Mouse (Mus musculus): ENCODE results near the gene Dcaf12.

Gene Dcaf12

GRCm38 (mm10) chr4:41314141-41315129, at the start of gene Dcaf12:
TSS of gene Dcaf12 (minus strand) at chr4:41314889.
- peak; percentile 94 to 97 for DNase-seq (ENCODE audit: low spot score in 2 of 2)

GRCm38 (mm10) chr4:41361059-41361458, 46.4 kb upstream of the Dcaf12 start:
- DNase-seq (ENCODE audit: low spot score in 2 of 2): no peak

GRCm38 (mm10) chr4:41359358-41359757, 44.7 kb upstream of the Dcaf12 start:
- DNase-seq (ENCODE audit: low spot score in 2 of 2): no peak

GRCm38 (mm10) chr4:41358669-41359068, 44.0 kb upstream of the Dcaf12 start:
- DNase-seq (ENCODE audit: low spot score in 2 of 2): no peak

- no peak for DNase-seq (ENCODE audit: low spot score in 2 of 2)
Measured at GRCm38 (mm10) chr4:41357154-41357553, 42.5 kb upstream of the Dcaf12 start.

- DNase-seq (ENCODE audit: low spot score in 2 of 2): no peak
Measured at GRCm38 (mm10) chr4:41353265-41353664, 38.6 kb upstream of the Dcaf12 start.

GRCm38 (mm10) chr4:41352758-41353157, 38.1 kb upstream of the Dcaf12 start:
- no peak for DNase-seq (ENCODE audit: low spot score in 2 of 2)

- peak; percentile 46 to 82 for DNase-seq (ENCODE audit: low spot score in 2 of 2)
Measured at GRCm38 (mm10) chr4:41349199-41349591, 34.5 kb upstream of the Dcaf12 start.

GRCm38 (mm10) chr4:41348584-41349198, 34.0 kb upstream of the Dcaf12 start, which contains the start of gene Ubap1:
TSS of gene Ubap1 (plus strand) at chr4:41348996.
- peak; percentile 91 to 94 for DNase-seq (ENCODE audit: low spot score in 2 of 2)

GRCm38 (mm10) chr4:41347839-41348238, 33.1 kb upstream of the Dcaf12 start:
- DNase-seq (ENCODE audit: low spot score in 2 of 2): no peak

- DNase-seq (ENCODE audit: low spot score in 2 of 2): no peak
Measured at GRCm38 (mm10) chr4:41346011-41346410, 31.3 kb upstream of the Dcaf12 start.

GRCm38 (mm10) chr4:41340912-41341550, 26.3 kb upstream of the Dcaf12 start:
- DNase-seq (ENCODE audit: low spot score in 2 of 2): no peak

- peak in 1 of 2 experiments; percentile 29 for DNase-seq (ENCODE audit: low spot score in 2 of 2)
Measured at GRCm38 (mm10) chr4:41336546-41336945, 21.9 kb upstream of the Dcaf12 start.

- DNase-seq (ENCODE audit: low spot score in 2 of 2): no peak
Measured at GRCm38 (mm10) chr4:41331698-41332421, 17.2 kb upstream of the Dcaf12 start.

GRCm38 (mm10) chr4:41331085-41331484, 16.4 kb upstream of the Dcaf12 start:
- peak; percentile 75 to 77 for DNase-seq (ENCODE audit: low spot score in 2 of 2)

- DNase-seq (ENCODE audit: low spot score in 2 of 2): no peak
Measured at GRCm38 (mm10) chr4:41329481-41329880, 14.8 kb upstream of the Dcaf12 start.

- DNase-seq (ENCODE audit: low spot score in 2 of 2): no peak
Measured at GRCm38 (mm10) chr4:41326876-41327275, 12.2 kb upstream of the Dcaf12 start.

- DNase-seq (ENCODE audit: low spot score in 2 of 2): no peak
Measured at GRCm38 (mm10) chr4:41320971-41321370, 6.3 kb upstream of the Dcaf12 start.

- DNase-seq (ENCODE audit: low spot score in 2 of 2): no peak
Measured at GRCm38 (mm10) chr4:41318267-41318666, 3.6 kb upstream of the Dcaf12 start.

- DNase-seq (ENCODE audit: low spot score in 2 of 2): no peak
Measured at GRCm38 (mm10) chr4:41315173-41315572, 484 bp upstream of the Dcaf12 start.

GRCm38 (mm10) chr4:41313722-41314121, 967 bp downstream of the Dcaf12 start:
- peak in 1 of 2 experiments; percentile 69 for DNase-seq (ENCODE audit: low spot score in 2 of 2)

Data from spleen, postnatal 4 days (tissue).